Mouse (Mus musculus) stomach, embryonic 16.5 days (tissue): ENCODE measurements around the gene Pygb. TPM values are rescaled to one million over a fixed set of nuclear protein-coding genes. Genes with fewer than 3 reads are reported as not detected.

Experiments used
- ATAC-seq: fragments of 200-750 bp; cut with Nextera tagmentation; 2 replicates; pipeline ENCODE4 v1.8.0; 2017; ENCODE audit warnings: moderate number of reproducible peaks, moderate TSS enrichment; ENCODE audit not compliant: insufficient read depth, low FRiP score
- H3K27ac ChIP-seq: fragments of 300-500 bp; sonication (generic); 2 replicates; pipeline ENCODE4 v1.5.1; 2014; ENCODE audit warnings: low read length
- H3K27me3 ChIP-seq: fragments of 300-500 bp; sonication (generic); 2 replicates; pipeline ENCODE4 v1.6.1; 2014; ENCODE audit warnings: low read length, control low read depth, mixed read lengths; ENCODE audit not compliant: control insufficient read depth, insufficient read depth
- H3K36me3 ChIP-seq: fragments of 300-500 bp; sonication (generic); 2 replicates; pipeline ENCODE4 v1.6.1; 2014; ENCODE audit warnings: low read length; ENCODE audit not compliant: control insufficient read depth, insufficient read depth
- H3K4me1 ChIP-seq: fragments of 300-500 bp; sonication (generic); 2 replicates; pipeline ENCODE4 v1.6.1; 2014; ENCODE audit warnings: low read length, control low read depth, mixed read lengths; ENCODE audit not compliant: control insufficient read depth, insufficient read depth
- H3K4me2 ChIP-seq: fragments of 300-500 bp; sonication (generic); 2 replicates; pipeline ENCODE4 v1.6.1; 2014; ENCODE audit warnings: low read depth, low read length, mixed read lengths
- H3K4me3 ChIP-seq: fragments of 300-500 bp; sonication (generic); replicated peaks from 2 replicates; pipeline ENCODE4 v1.5.1; 2014; ENCODE audit warnings: mild to moderate bottlenecking, low read length
- H3K9ac ChIP-seq: fragments of 300-500 bp; sonication (generic); 2 replicates; pipeline ENCODE4 v1.6.1; 2014; ENCODE audit warnings: low read length
- H3K9me3 ChIP-seq: fragments of 300-500 bp; sonication (generic); replicated peaks from 2 replicates; pipeline ENCODE4 v1.6.1; 2016; ENCODE audit warnings: low read length, control low read depth; ENCODE audit not compliant: control insufficient read depth
- WGBS: fragments of 180-500 bp; shearing (Covaris S2); extraction: QIAGEN DNeasy Blood & Tissue Kit; methylation state at CpG from one replicate; pipeline ENCODE4 v1.1.7; 2014; 5-methylcytosine and 5-hydroxymethylcytosine counted together
- polyA plus RNA-seq: library from polyadenylated mRNA; unstranded; fragments of >200 nt; fragmentation: Nextera tagmentation; extraction: Ambion mirVana; gene quantifications from 2 replicates; pipeline ENCODE4 v1.2.1, GENCODE M21; 2015

Pygb gene
- polyA plus RNA-seq, 1 experiment from 2014 or later = 122 TPM

- no peak overlapping the region for H3K4me3 ChIP-seq
These were observed 3.7 kb upstream of the Pygb start for GRCm38 (mm10) chr2:150782801-150783200.

GRCm38 (mm10) chr2:150787234-150787771 is 768 bp downstream of the Pygb start:
- H3K9ac ChIP-seq = peak overlapping the region; percentile 81
- no peaks in the 10 kb centered on the region for H3K36me3 ChIP-seq
- WGBS = under 1% methylated on average over 23 of the region's 23 CpGs
- H3K9me3 ChIP-seq = no peaks in the 10 kb centered on the region
- H3K27me3 ChIP-seq = no peaks in the 10 kb centered on the region
- no peak; the same call in 1 of the 2 replicates for ATAC-seq
- peaks cover 25% of the 10 kb centered on the region for H3K4me1 ChIP-seq
- H3K4me3 ChIP-seq = peak overlapping the region; percentile 94
- peak overlapping the region; percentile 86 for H3K4me2 ChIP-seq
- H3K27ac ChIP-seq = peak overlapping the region; percentile 92

More at GRCm38 (mm10) chr2:150782801-150783200, 3.7 kb upstream of the Pygb start:
- no peaks in the 10 kb centered on the region for H3K36me3 ChIP-seq
- H3K4me2 ChIP-seq = no peak overlapping the region
- no peak for ATAC-seq
- no peaks in the 10 kb centered on the region for H3K27me3 ChIP-seq
- WGBS = 68% methylated on average over 2 of the region's 2 CpGs
- H3K27ac ChIP-seq = no peak overlapping the region
- no peaks in the 10 kb centered on the region for H3K9me3 ChIP-seq
- H3K4me1 ChIP-seq = peaks cover 18% of the 10 kb centered on the region
- H3K9ac ChIP-seq = no peak overlapping the region

- 46% methylated on average over 4 of the region's 4 CpGs for WGBS
- no peak for ATAC-seq
These were observed 2.4 kb downstream of the Pygb start for GRCm38 (mm10) chr2:150788768-150789550.

GRCm38 (mm10) chr2:150793320-150793719 is 6.8 kb downstream of the Pygb start:
- WGBS = 56% methylated on average over 4 of the region's 4 CpGs
- Histone ChIP-seq H3K27me3 (no peaks in the 10 kb centered on the region), H3K9me3 (no peaks in the 10 kb centered on the region), H3K9ac (no peak overlapping the region), H3K4me1 (peaks cover 8% of the 10 kb centered on the region; the same call in 1 of the 2 replicates), H3K4me3 (no peak overlapping the region), H3K4me2 (no peak overlapping the region), H3K36me3 (peaks cover 12% of the 10 kb centered on the region; the same call in 1 of the 2 replicates), H3K27ac (no peak overlapping the region)
- ATAC-seq = no peak

More at GRCm38 (mm10) chr2:150788768-150789550, 2.4 kb downstream of the Pygb start:
- no peaks in the 10 kb centered on the region for H3K27me3 ChIP-seq
- peak overlapping the region; percentile 86 for H3K4me2 ChIP-seq
- H3K4me1 ChIP-seq = peaks cover 25% of the 10 kb centered on the region
- H3K36me3 ChIP-seq = no peaks in the 10 kb centered on the region
- no peaks in the 10 kb centered on the region for H3K9me3 ChIP-seq
- peak overlapping the region; percentile 0; the same call in 1 of the 2 replicates for H3K9ac ChIP-seq
- H3K4me3 ChIP-seq = peak overlapping the region; percentile 7
- H3K27ac ChIP-seq = no peak overlapping the region

- ATAC-seq = no peak
- Histone ChIP-seq H3K9ac (no peak overlapping the region), H3K36me3 (peaks cover 17% of the 10 kb centered on the region; the same call in 1 of the 2 replicates), H3K4me3 (no peak overlapping the region), H3K27ac (no peak overlapping the region), H3K4me1 (no peaks in the 10 kb centered on the region), H3K9me3 (no peaks in the 10 kb centered on the region), H3K4me2 (no peak overlapping the region), H3K27me3 (no peaks in the 10 kb centered on the region)
- WGBS = 77% methylated on average over 7 of the region's 7 CpGs
These were observed 11.5 kb downstream of the Pygb start for GRCm38 (mm10) chr2:150798084-150798483.

GRCm38 (mm10) chr2:150800616-150801015 is 14.1 kb downstream of the Pygb start:
- no peak overlapping the region for H3K4me2 ChIP-seq
- H3K9me3 ChIP-seq = no peaks in the 10 kb centered on the region
- no peak overlapping the region for H3K9ac ChIP-seq
- H3K27ac ChIP-seq = no peak overlapping the region
- ATAC-seq = no peak
- 67% methylated on average over 5 of the region's 5 CpGs for WGBS
- H3K36me3 ChIP-seq = peaks cover 5% of the 10 kb centered on the region; the same call in 1 of the 2 replicates
- H3K4me1 ChIP-seq = no peaks in the 10 kb centered on the region
- H3K27me3 ChIP-seq = no peaks in the 10 kb centered on the region
- H3K4me3 ChIP-seq = no peak overlapping the region

- no peak for ATAC-seq
- no peak overlapping the region for H3K27ac ChIP-seq
- 91% methylated on average over 1 of the region's 1 CpGs for WGBS
- H3K36me3 ChIP-seq = peaks cover 7% of the 10 kb centered on the region; the same call in 1 of the 2 replicates
- no peaks in the 10 kb centered on the region for H3K9me3 ChIP-seq
- no peak overlapping the region for H3K4me2 ChIP-seq
- H3K9ac ChIP-seq = no peak overlapping the region
- no peak overlapping the region for H3K4me3 ChIP-seq
- no peaks in the 10 kb centered on the region for H3K4me1 ChIP-seq
- H3K27me3 ChIP-seq = no peaks in the 10 kb centered on the region
These were observed 16.5 kb downstream of the Pygb start for GRCm38 (mm10) chr2:150803035-150803434.

GRCm38 (mm10) chr2:150808381-150808780 is 21.8 kb downstream of the Pygb start:
- H3K4me1 ChIP-seq = no peaks in the 10 kb centered on the region
- no peak overlapping the region for H3K4me2 ChIP-seq
- peaks cover 18% of the 10 kb centered on the region; the same call in 1 of the 2 replicates for H3K36me3 ChIP-seq
- no peaks in the 10 kb centered on the region for H3K27me3 ChIP-seq
- H3K9ac ChIP-seq = no peak overlapping the region
- H3K9me3 ChIP-seq = no peaks in the 10 kb centered on the region
- H3K27ac ChIP-seq = no peak overlapping the region
- WGBS = 84% methylated on average over 6 of the region's 6 CpGs
- no peak overlapping the region for H3K4me3 ChIP-seq
- ATAC-seq = no peak

- no peak overlapping the region for H3K9ac ChIP-seq
- no peak overlapping the region for H3K27ac ChIP-seq
- H3K4me3 ChIP-seq = no peak overlapping the region
- 92% methylated on average over 6 of the region's 6 CpGs for WGBS
- peaks cover 22% of the 10 kb centered on the region for H3K36me3 ChIP-seq
- no peak for ATAC-seq
- H3K9me3 ChIP-seq = no peaks in the 10 kb centered on the region
- no peaks in the 10 kb centered on the region for H3K4me1 ChIP-seq
- H3K27me3 ChIP-seq = no peaks in the 10 kb centered on the region
- H3K4me2 ChIP-seq = no peak overlapping the region
These were observed 22.3 kb downstream of the Pygb start for GRCm38 (mm10) chr2:150808812-150809211.
